Mouse (Mus musculus) gastrocnemius, postnatal 10 days (tissue): Measurements from ENCODE around the gene Dnmt3b. TPM values are rescaled to one million over a fixed set of nuclear protein-coding genes. Genes with fewer than 3 reads are reported as not detected.
"Not testable (repeated sequence)": the region's sequence is repeated elsewhere in the genome, so short reads cannot be mapped to it uniquely, and the experiment has no call there.

ENCODE experiments used
- DNase-seq: peaks from one replicate; pipeline ENCODE4 v3.0.0; 2021; ENCODE audit warnings: mixed read lengths
- total RNA-seq, 2 experiments: library from RNA; stranded (reverse); gene quantifications; 2 replicates each; pipeline ENCODE4 v1.2.3; 2021

Dnmt3b gene
- total RNA-seq, 2 experiments from 2014 or later, result 1.3 to 3.1 TPM

GRCm38 (mm10) chr2:153712646-153713091, 63.4 kb downstream of the Dnmt3b start:
- DNase-seq, result no peak

- peak; percentile 45 for DNase-seq
These were observed 64.0 kb downstream of the Dnmt3b start for GRCm38 (mm10) chr2:153713227-153713626.

GRCm38 (mm10) chr2:153717861-153718260, 68.6 kb downstream of the Dnmt3b start:
- DNase-seq, result not testable (repeated sequence)

GRCm38 (mm10) chr2:153723098-153723497, 73.8 kb downstream of the Dnmt3b start:
- DNase-seq, result no peak

- DNase-seq, result no peak
These were observed 75.2 kb downstream of the Dnmt3b start for GRCm38 (mm10) chr2:153724424-153724823.

- no peak for DNase-seq
These were observed 75.6 kb downstream of the Dnmt3b start for GRCm38 (mm10) chr2:153724871-153725270.

- no peak for DNase-seq
These were observed 76.0 kb downstream of the Dnmt3b start for GRCm38 (mm10) chr2:153725291-153725690.

GRCm38 (mm10) chr2:153734033-153734432, 84.8 kb downstream of the Dnmt3b start:
- DNase-seq, result no peak

Other genes starting within 250 kb of the Dnmt3b start
- not detected for gene 4930404H24Rik, start 156.7 kb upstream of the Dnmt3b start, total RNA-seq
- gene Nol4l, start 119.5 kb upstream of the Dnmt3b start, total RNA-seq, result 1 to 10 TPM; 4.3 to 6.3 TPM
- gene Commd7, start 16.7 kb upstream of the Dnmt3b start, total RNA-seq, result 10 to 100 TPM; 16.6 to 21.5 TPM
- gene Dnmt3c, start 47.2 kb downstream of the Dnmt3b start, total RNA-seq, result not detected
- 10 to 100 TPM; 77.6 to 87.5 TPM for gene Mapre1, start 91.8 kb downstream of the Dnmt3b start, total RNA-seq
- gene Efcab8, start 130.5 kb downstream of the Dnmt3b start, total RNA-seq, result under 1 TPM; 0.26 to 0.50 TPM
- gene Sun5, start 221.6 kb downstream of the Dnmt3b start, total RNA-seq, result not detected
- gene Bpifb2, start 225.6 kb downstream of the Dnmt3b start, total RNA-seq, result not detected